Mouse (Mus musculus) common myeloid progenitor, adult 5-6 weeks (primary cell): ENCODE data around the gene Bace2. TPM values are rescaled to one million over a fixed set of nuclear protein-coding genes. Genes with fewer than 3 reads are reported as not detected.

Experiments
- ATAC-seq: replicated peaks from 2 replicates; pipeline ENCODE4 v1.8.0; 2016; ENCODE audit warnings: low read depth, mild to moderate bottlenecking, moderate TSS enrichment, inconsistent platforms; ENCODE audit not compliant: poor library complexity, severe bottlenecking
- total RNA-seq: library from RNA; stranded (forward); fragments of 200-1000, 187-1606 nt; gene quantifications from 2 replicates; pipeline ENCODE4 v1.2.3, GENCODE M21; 2017

The Bace2 gene
- total RNA-seq, 1 experiment from 2014 or later = not detected

DNA sequence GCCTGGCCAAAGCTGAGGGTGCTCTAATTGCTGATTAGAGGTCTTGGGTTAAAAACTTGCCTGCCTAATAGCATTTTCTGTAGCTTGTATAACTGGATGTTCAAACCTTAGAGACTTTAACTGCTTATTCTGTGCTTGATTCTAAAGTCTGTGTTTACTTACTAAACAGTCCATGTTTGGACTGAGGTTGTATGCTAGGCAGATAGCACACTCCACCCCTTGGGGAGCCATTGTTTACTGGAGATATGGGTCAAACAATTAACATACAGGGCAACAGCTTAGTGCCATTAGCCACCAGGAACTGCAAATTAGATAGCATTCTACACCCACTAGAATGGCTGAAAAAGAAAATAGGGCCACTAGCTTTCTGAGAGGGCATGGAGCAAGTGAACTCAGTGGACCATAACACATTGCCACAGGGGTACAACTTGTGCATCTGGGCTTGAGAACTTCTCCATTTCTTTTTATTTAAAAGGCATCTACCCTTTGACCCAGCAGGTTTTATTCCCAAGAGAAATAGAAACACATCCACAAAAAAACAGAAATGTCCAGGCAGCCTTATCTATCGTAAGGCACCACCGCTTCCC lies 41.5 kb downstream of the Bace2 start:
- no peak for ATAC-seq

- no peak for ATAC-seq
Observed at GRCm38 (mm10) chr16:97399991-97400390, 43.4 kb downstream of the Bace2 start.

GRCm38 (mm10) chr16:97401741-97402140 lies 45.2 kb downstream of the Bace2 start:
- no peak for ATAC-seq

GRCm38 (mm10) chr16:97402213-97402785 lies 45.8 kb downstream of the Bace2 start:
- no peak for ATAC-seq

GRCm38 (mm10) chr16:97405476-97406012 lies 49.0 kb downstream of the Bace2 start:
- ATAC-seq = no peak

GRCm38 (mm10) chr16:97417896-97418542 lies 61.5 kb downstream of the Bace2 start:
- ATAC-seq = peak; percentile 82

DNA sequence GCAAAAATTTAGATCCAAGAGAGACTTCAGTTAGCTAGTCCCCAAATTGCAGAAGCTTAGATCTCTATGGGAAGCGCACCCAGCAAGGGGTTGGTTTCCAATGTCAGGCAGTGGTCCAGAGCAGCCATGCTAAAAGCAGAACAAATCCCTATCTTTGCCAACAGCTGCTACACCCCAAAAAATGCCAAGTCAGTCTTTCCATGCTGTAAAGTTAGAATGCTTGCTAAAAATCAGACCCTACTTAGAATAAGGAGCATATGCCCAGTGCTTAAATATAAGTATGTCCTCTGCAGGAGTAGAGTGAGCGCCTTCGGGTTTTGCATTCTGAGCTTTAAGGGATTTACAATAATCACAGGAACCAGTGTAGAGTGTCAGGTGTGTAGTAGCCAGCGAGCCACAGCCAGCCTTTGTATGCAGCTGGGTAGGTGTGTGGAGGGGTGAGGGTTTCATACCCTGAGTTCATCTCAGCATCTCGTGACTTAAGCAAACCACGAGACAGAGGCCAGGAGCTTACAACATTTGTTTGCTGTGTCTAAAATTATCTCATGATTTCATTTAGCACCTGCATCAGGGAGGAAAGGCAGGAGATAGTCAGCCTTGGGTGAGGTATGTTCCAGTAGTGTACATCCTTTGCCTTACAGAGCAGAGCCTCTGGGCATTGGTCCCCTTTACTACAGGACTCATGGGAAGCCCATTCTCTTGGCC lies 62.4 kb downstream of the Bace2 start:
- ATAC-seq = peak; percentile 74

DNA sequence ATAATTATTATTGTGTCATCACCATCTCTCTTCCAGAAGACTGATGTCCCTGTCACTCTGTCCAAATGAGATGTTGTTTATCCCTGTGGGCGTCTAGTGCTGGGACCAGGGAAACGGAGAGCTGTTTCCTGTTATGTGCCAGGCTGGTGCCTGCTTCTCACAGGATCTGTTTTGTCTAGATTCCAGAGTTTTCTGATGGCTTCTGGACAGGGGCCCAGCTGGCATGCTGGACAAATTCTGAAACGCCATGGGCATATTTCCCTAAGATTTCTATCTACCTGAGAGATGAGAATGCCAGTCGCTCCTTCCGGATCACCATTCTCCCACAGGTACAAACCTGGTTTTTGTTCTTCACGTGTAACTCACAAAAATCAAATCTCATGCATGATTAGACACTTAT lies 65.1 kb downstream of the Bace2 start:
- ATAC-seq = no peak

DNA sequence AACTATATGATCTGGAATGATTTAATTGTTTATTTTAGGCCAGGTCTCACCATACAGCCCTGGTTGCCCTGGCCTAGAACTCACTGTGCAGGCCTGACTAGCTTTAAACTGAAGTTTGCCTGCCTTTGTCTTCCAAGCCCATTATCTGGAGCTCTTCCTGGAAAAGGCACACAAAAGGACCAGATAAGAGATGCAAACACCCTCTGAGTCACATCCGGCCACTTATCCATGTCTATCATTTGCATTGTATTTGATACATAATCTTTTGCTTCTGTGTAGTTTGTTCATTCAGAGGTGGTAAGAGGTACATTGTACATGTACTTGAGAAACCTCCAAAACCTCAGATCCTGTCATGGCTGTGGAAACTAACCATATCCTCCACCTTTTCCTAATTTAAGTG lies 67.1 kb downstream of the Bace2 start:
- no peak for ATAC-seq

- no peak for ATAC-seq
Observed at GRCm38 (mm10) chr16:97428026-97428425, 71.5 kb downstream of the Bace2 start.

- ATAC-seq = no peak
Observed at GRCm38 (mm10) chr16:97430091-97430490, 73.5 kb downstream of the Bace2 start.

DNA sequence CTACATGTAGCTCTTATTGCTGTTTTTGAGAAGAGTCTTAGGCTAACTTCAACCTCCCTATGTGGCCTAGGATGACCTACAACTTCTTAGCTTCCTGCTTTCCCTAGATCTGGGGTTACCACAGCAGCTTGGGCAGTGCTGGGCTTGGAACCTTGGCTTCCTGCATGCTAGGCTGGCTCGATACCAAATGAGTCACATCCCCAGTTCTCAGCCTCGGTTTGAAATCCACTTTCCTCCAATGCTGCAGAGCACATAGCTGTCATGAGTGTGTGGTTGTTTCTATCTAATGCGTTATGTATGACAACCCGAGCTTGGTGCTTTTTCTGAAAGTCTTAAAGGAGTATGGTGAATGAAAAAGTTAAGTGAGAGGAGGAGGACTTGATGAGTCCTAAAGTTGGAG lies 74.8 kb downstream of the Bace2 start:
- peak; percentile 67 for ATAC-seq

DNA sequence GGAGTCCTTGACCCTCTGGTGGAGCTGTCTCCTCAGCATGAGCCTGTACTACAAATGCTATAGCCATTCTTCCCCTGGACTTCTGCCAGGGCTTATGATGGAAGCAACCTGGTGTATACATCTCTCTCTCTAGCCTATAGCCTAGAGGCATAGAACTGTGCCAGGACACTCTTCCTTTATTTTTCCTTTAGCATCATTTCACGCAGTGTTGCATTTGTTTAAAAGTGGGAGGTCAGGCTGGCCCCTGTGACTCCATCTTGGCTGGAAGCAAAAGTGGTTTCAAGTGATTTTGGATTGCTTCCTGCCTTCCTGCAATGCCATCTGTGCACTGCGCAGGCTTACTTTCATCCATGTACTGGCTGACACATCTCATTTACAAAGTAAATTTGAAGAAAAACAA lies 77.7 kb downstream of the Bace2 start:
- ATAC-seq = no peak

GRCm38 (mm10) chr16:97437448-97438056 lies 81.0 kb downstream of the Bace2 start:
- ATAC-seq = no peak

DNA sequence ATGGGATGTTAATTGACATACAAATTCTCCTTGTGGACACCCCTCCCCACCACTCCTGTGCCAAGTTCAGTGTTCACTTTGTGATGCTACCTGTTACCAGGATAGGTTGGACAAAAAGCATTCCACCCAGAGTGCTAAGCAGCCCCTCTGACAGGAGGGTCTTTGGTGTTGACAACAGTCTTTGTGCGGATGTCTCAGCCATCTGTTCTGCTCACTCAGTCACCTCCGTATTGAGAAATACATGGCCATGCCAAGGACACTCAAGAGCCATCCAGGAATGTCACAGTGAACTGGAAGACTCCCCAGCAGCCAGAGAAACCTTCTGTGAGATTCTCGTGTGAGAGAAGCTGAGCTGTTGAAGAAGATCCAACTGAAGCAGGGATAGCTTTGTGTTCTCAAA lies 81.6 kb downstream of the Bace2 start:
- ATAC-seq = no peak

DNA sequence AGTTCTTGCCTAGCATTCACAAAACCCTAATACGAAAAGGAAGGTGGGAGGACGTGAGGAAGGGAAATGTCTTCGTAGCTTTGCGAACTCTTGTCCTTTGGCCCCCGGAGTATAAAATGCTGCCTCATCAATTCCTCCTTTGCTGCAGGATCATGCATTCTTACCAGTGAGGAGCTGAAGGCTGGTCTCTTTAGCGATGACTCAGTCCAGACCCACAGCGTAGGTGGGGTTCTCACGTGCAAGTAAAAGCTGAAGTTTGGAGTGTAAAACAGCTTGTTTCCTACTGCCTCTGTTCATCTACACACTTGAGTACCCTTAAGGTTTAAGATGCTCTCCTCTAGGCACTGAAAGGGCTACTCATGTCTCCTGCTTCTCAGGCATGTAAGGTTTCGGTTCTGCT lies 85.4 kb downstream of the Bace2 start:
- no peak for ATAC-seq

DNA sequence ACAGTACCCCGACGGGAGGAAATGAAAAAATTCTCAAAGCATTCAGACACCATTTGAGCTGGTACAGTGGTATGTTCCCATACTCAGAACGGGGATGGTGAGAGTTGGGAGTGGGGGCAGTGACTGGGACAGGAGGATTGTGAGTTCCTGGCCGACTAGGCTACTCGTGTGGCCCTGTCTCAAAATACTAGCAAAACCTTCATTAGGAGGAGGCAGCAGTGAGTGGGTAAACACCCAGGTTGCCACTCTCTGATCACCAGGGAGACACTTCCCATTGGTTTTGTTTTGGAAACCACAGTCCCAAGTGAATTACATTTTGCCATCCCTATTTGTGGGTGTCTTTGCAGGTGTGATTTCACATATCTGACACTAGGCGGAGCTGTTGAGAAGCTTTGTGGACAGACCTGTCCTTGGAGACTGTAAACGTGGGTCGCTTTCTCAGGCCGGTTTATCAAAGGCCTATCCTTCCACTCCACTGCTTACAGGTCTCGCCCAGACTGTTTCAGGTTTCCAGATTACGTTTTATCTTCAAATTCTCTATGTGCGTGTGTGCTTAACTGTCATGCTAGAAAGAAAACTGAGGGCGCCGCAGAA lies 87.2 kb downstream of the Bace2 start:
- peak; percentile 91 for ATAC-seq

GRCm38 (mm10) chr16:97447386-97447785 lies 90.8 kb downstream of the Bace2 start:
- peak; percentile 34; the same call in 1 of the 2 replicates for ATAC-seq

GRCm38 (mm10) chr16:97459831-97460230 lies 103.3 kb downstream of the Bace2 start:
- no peak for ATAC-seq

GRCm38 (mm10) chr16:97461271-97461670 lies 104.7 kb downstream of the Bace2 start:
- ATAC-seq = no peak
